Mouse (Mus musculus) embryonic facial prominence, embryonic 15.5 days (tissue): ENCODE results near the gene Tpcn2. TPM values are rescaled to one million over a fixed set of nuclear protein-coding genes. Genes with fewer than 3 reads are reported as not detected.

Source experiments
- ATAC-seq: fragments of 200-750 bp; cut with Nextera tagmentation; 2 replicates; pipeline ENCODE4 v1.8.0; 2017; ENCODE audit warnings: low read depth, moderate TSS enrichment; ENCODE audit not compliant: insufficient number of reproducible peaks, low FRiP score, low TSS enrichment
- H3K27ac ChIP-seq: fragments of 300-500 bp; sonication (generic); replicated peaks from 2 replicates; pipeline ENCODE4 v1.5.1; 2015; ENCODE audit warnings: mild to moderate bottlenecking, inconsistent platforms
- H3K27me3 ChIP-seq: fragments of 300-500 bp; sonication (generic); 2 replicates; pipeline ENCODE4 v1.6.1; 2015; ENCODE audit warnings: inconsistent platforms
- H3K36me3 ChIP-seq: fragments of 300-500 bp; sonication (generic); 2 replicates; pipeline ENCODE4 v1.6.1; 2015; ENCODE audit warnings: mild to moderate bottlenecking, inconsistent platforms
- H3K4me1 ChIP-seq: fragments of 300-500 bp; sonication (generic); 2 replicates; pipeline ENCODE4 v1.6.1; 2015; ENCODE audit warnings: inconsistent platforms
- H3K4me2 ChIP-seq: fragments of 300-500 bp; sonication (generic); replicated peaks from 2 replicates; pipeline ENCODE4 v1.6.1; 2015; ENCODE audit warnings: mild to moderate bottlenecking, inconsistent platforms
- H3K4me3 ChIP-seq: fragments of 300-500 bp; sonication (generic); replicated peaks from 2 replicates; pipeline ENCODE4 v1.5.1; 2015; ENCODE audit warnings: mild to moderate bottlenecking, inconsistent platforms
- H3K9ac ChIP-seq: fragments of 300-500 bp; sonication (generic); 2 replicates; pipeline ENCODE4 v1.6.1; 2015; ENCODE audit warnings: inconsistent platforms
- H3K9me3 ChIP-seq: fragments of 300-500 bp; sonication (generic); replicated peaks from 2 replicates; pipeline ENCODE4 v1.6.1; 2016; ENCODE audit warnings: inconsistent platforms
- WGBS: fragments of 180-500 bp; shearing (Covaris S2); methylation state at CpG from one replicate; pipeline ENCODE4 v1.1.7; 2015; 5-methylcytosine and 5-hydroxymethylcytosine counted together
- polyA plus RNA-seq: library from polyadenylated mRNA; unstranded; fragments of >200 nt; fragmentation: Nextera tagmentation; extraction: Ambion mirVana; gene quantifications from 2 replicates; pipeline ENCODE4 v1.2.1, GENCODE M21; 2015

Tpcn2 gene
- polyA plus RNA-seq, 1 experiment from 2014 or later = 12.2 TPM

GRCm38 (mm10) chr7:145309877-145310276 lies 26.1 kb upstream of the Tpcn2 start:
- Histone ChIP-seq H3K9ac (no peak overlapping the region), H3K27me3 (no peaks in the 10 kb centered on the region; the same call in 1 of the 2 replicates), H3K9me3 (no peaks in the 10 kb centered on the region), H3K27ac (no peak overlapping the region), H3K4me1 (no peaks in the 10 kb centered on the region), H3K4me2 (no peak overlapping the region), H3K36me3 (no peaks in the 10 kb centered on the region), H3K4me3 (no peak overlapping the region)
- 70% methylated on average over 1 of the region's 1 CpGs for WGBS
- ATAC-seq = no peak

GRCm38 (mm10) chr7:145308866-145309265 lies 25.1 kb upstream of the Tpcn2 start:
- 71% methylated on average over 4 of the region's 4 CpGs for WGBS
- no peak for ATAC-seq
- no peak overlapping the region for H3K4me2 ChIP-seq
- H3K27me3 ChIP-seq = no peaks in the 10 kb centered on the region; the same call in 1 of the 2 replicates
- H3K9ac ChIP-seq = no peak overlapping the region
- no peak overlapping the region for H3K4me3 ChIP-seq
- H3K27ac ChIP-seq = no peak overlapping the region
- H3K9me3 ChIP-seq = no peaks in the 10 kb centered on the region
- H3K36me3 ChIP-seq = no peaks in the 10 kb centered on the region
- H3K4me1 ChIP-seq = no peaks in the 10 kb centered on the region

- H3K9me3 ChIP-seq = no peaks in the 10 kb centered on the region
- 78% methylated on average over 30 of the region's 30 CpGs for WGBS
- no peak overlapping the region for H3K4me3 ChIP-seq
- no peak overlapping the region for H3K9ac ChIP-seq
- peaks cover 3% of the 10 kb centered on the region; the same call in 1 of the 2 replicates for H3K4me1 ChIP-seq
- no peaks in the 10 kb centered on the region; the same call in 1 of the 2 replicates for H3K27me3 ChIP-seq
- no peak for ATAC-seq
- no peak overlapping the region for H3K4me2 ChIP-seq
- H3K36me3 ChIP-seq = no peaks in the 10 kb centered on the region
- no peak overlapping the region for H3K27ac ChIP-seq
Observed at GRCm38 (mm10) chr7:145308061-145308675, 24.4 kb upstream of the Tpcn2 start.

- Histone ChIP-seq H3K36me3 (no peaks in the 10 kb centered on the region), H3K27me3 (no peaks in the 10 kb centered on the region; the same call in 1 of the 2 replicates), H3K27ac (no peak overlapping the region), H3K4me2 (no peak overlapping the region), H3K9me3 (no peaks in the 10 kb centered on the region), H3K9ac (no peak overlapping the region), H3K4me3 (no peak overlapping the region), H3K4me1 (peaks cover 8% of the 10 kb centered on the region)
- ATAC-seq = no peak
- 91% methylated on average over 10 of the region's 10 CpGs for WGBS
Observed at GRCm38 (mm10) chr7:145307636-145308035, 23.8 kb upstream of the Tpcn2 start.

- Histone ChIP-seq H3K4me2 (no peak overlapping the region), H3K36me3 (no peaks in the 10 kb centered on the region), H3K27me3 (no peaks in the 10 kb centered on the region), H3K4me1 (peaks cover 41% of the 10 kb centered on the region), H3K27ac (no peak overlapping the region), H3K9me3 (no peaks in the 10 kb centered on the region), H3K9ac (no peak overlapping the region), H3K4me3 (no peak overlapping the region)
- no peak for ATAC-seq
- 74% methylated on average over 2 of the region's 2 CpGs for WGBS
Observed at GRCm38 (mm10) chr7:145304153-145304552, 20.3 kb upstream of the Tpcn2 start.

GRCm38 (mm10) chr7:145302488-145303285 lies 18.9 kb upstream of the Tpcn2 start:
- peak; percentile 87 for ATAC-seq
- H3K36me3 ChIP-seq = no peaks in the 10 kb centered on the region
- peak overlapping the region; percentile 45 for H3K4me2 ChIP-seq
- WGBS = 9% methylated on average over 20 of the region's 20 CpGs
- H3K9me3 ChIP-seq = no peaks in the 10 kb centered on the region
- no peaks in the 10 kb centered on the region for H3K27me3 ChIP-seq
- H3K4me3 ChIP-seq = peak overlapping the region; percentile 26
- peaks cover 45% of the 10 kb centered on the region for H3K4me1 ChIP-seq
- H3K9ac ChIP-seq = no peak overlapping the region
- H3K27ac ChIP-seq = peak overlapping the region; percentile 63

GRCm38 (mm10) chr7:145301341-145302005 lies 17.7 kb upstream of the Tpcn2 start:
- Histone ChIP-seq H3K9me3 (no peaks in the 10 kb centered on the region), H3K4me3 (peak overlapping the region; percentile 24), H3K27ac (peak overlapping the region; percentile 79), H3K36me3 (no peaks in the 10 kb centered on the region), H3K27me3 (no peaks in the 10 kb centered on the region), H3K4me2 (peak overlapping the region; percentile 45), H3K9ac (no peak overlapping the region), H3K4me1 (peaks cover 45% of the 10 kb centered on the region)
- ATAC-seq = no peak
- WGBS = 66% methylated on average over 6 of the region's 6 CpGs

GRCm38 (mm10) chr7:145301008-145301340 lies 17.2 kb upstream of the Tpcn2 start:
- peak overlapping the region; percentile 79 for H3K27ac ChIP-seq
- no peaks in the 10 kb centered on the region for H3K27me3 ChIP-seq
- ATAC-seq = no peak
- H3K4me2 ChIP-seq = peak overlapping the region; percentile 45
- peaks cover 45% of the 10 kb centered on the region for H3K4me1 ChIP-seq
- H3K4me3 ChIP-seq = peak overlapping the region; percentile 24
- H3K9me3 ChIP-seq = no peaks in the 10 kb centered on the region
- H3K36me3 ChIP-seq = no peaks in the 10 kb centered on the region
- no peak overlapping the region for H3K9ac ChIP-seq

GRCm38 (mm10) chr7:145300321-145301007 lies 16.7 kb upstream of the Tpcn2 start, which contains the start of gene Mrgprf:
Gene Mrgprf (plus strand): TSS chr7:145300828.
- Histone ChIP-seq H3K4me2 (peak within 1 kb of the TSS; percentile 45), H3K27ac (peak within 1 kb of the TSS; percentile 79)

GRCm38 (mm10) chr7:145299562-145300320 lies 15.9 kb upstream of the Tpcn2 start:
- Histone ChIP-seq H3K27ac (peak overlapping the region; percentile 76), H3K27me3 (no peaks in the 10 kb centered on the region)

More at GRCm38 (mm10) chr7:145300321-145301007, 16.7 kb upstream of the Tpcn2 start, which contains the start of gene Mrgprf:
- Histone ChIP-seq H3K4me1 (peaks cover 45% of the 10 kb centered on the region), H3K36me3 (no peaks in the 10 kb centered on the region), H3K27me3 (no peaks in the 10 kb centered on the region), H3K4me3 (peak within 1 kb of the TSS; percentile 24), H3K9ac (no peak within 1 kb of the TSS), H3K9me3 (no peaks in the 10 kb centered on the region)
- ATAC-seq = no peak
- WGBS = 26% methylated on average over 13 of the region's 13 CpGs

More at GRCm38 (mm10) chr7:145299562-145300320, 15.9 kb upstream of the Tpcn2 start:
- H3K9me3 ChIP-seq = no peaks in the 10 kb centered on the region
- peak; percentile 30; the same call in 1 of the 2 replicates for ATAC-seq
- no peak overlapping the region for H3K4me3 ChIP-seq
- no peak overlapping the region for H3K9ac ChIP-seq
- no peak overlapping the region for H3K4me2 ChIP-seq
- H3K4me1 ChIP-seq = peaks cover 45% of the 10 kb centered on the region
- no peaks in the 10 kb centered on the region for H3K36me3 ChIP-seq
- 49% methylated on average over 7 of the region's 7 CpGs for WGBS
